Mouse (Mus musculus): ENCODE measurements around the gene Zfp330.

- TF ChIP-seq POLR2A (IDR thresholded peaks at IDR 0.05; ENCODE audit: insufficient read depth, low read depth, low read length) (no peak), CTCF (IDR thresholded peaks at IDR 0.05; ENCODE audit: insufficient read depth, low read depth, low read length) (no peak)
Observed at GRCm38 (mm10) chr8:82777945-82778344, 4.0 kb upstream of the Zfp330 start.
